Mouse (Mus musculus) right cerebral cortex, postnatal 36 days (tissue): ENCODE measurements around the gene Rpl21.

ENCODE experiments used
- DNase-seq, 2 experiments: peaks; one replicate each; pipeline ENCODE4 v3.0.0; 2022; ENCODE audit warnings: low spot score in 2 of 2, mixed read lengths in 1 of 2

The Rpl21 gene

DNA sequence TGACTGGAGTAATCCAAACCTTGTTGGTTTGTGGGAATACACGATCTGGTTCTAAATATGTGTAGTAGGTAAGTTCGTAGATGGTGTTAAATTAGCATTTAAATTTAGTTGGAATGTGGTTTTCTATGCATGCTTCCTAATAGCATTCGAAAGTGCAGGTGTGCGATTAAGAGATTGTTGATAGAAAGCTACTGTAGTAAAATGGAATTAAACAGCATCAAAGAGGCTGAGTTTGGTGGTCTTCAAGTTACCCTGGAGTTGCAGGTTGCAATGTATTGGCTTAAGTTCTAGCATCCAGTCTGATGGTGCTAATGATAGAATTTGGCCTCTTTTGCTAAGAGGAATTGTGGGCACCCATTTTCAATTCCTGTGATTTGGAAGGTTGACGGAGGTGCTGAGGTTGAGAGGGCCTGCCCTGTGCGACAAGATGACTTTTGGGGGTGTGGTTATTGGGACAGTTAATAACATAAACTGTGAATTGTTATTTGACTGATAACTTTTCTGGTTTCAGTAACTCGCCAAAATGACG, 1.0 kb downstream of the Rpl21 start:
- no peak for DNase-seq

DNA sequence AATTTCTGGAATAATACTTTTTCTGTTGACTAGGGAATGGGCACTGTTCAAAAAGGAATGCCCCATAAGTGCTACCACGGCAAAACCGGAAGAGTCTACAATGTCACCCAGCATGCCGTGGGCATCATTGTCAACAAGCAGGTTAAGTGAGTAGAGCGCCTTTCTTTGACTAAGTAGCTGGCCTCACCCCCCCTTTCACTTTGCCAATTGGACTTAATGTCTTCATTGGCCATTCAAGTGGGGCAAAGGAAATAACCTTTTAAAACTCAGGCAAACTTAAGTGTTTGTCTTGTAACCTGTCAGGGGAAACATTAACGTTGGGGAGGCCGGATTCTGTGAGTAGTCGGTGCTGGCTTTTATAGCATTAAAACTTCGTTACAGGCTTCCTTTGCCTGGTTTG, 2.3 kb downstream of the Rpl21 start:
- no peak for DNase-seq

DNA sequence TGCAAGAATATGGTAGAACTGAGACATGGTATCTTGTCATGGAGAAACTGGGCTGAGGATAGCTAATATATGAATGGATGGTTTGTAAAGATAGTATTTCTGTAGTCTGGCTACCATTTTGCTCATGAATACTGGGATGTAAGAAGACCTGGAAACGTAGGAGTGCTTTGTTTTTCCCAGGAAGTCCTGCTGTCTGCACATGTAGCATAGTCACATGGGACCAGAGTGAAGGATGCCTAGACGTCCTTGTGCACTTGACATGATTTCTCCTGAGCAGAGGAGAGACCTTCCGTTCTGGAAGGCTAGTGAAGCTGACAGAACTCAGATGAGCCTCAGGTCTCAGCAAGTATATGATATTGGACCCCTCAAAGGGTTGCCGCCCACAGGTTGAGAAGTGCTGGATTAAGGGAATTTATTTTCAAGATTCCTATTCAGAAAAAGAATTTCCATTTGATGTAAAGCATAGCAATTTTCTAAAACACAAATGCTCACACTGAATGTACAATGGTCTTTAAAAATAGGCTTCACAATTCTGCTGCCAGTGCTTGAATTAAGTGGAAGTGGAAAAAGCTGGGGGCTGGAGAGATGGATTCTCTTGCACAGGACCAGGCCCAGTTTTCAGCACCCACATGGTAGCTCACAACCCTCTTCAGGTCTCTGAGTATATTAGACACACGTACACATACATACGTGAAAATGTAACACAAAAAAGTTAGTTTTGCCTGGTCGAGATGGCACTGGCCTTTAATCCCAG, 5.5 kb downstream of the Rpl21 start:
- DNase-seq, result no peak

DNA sequence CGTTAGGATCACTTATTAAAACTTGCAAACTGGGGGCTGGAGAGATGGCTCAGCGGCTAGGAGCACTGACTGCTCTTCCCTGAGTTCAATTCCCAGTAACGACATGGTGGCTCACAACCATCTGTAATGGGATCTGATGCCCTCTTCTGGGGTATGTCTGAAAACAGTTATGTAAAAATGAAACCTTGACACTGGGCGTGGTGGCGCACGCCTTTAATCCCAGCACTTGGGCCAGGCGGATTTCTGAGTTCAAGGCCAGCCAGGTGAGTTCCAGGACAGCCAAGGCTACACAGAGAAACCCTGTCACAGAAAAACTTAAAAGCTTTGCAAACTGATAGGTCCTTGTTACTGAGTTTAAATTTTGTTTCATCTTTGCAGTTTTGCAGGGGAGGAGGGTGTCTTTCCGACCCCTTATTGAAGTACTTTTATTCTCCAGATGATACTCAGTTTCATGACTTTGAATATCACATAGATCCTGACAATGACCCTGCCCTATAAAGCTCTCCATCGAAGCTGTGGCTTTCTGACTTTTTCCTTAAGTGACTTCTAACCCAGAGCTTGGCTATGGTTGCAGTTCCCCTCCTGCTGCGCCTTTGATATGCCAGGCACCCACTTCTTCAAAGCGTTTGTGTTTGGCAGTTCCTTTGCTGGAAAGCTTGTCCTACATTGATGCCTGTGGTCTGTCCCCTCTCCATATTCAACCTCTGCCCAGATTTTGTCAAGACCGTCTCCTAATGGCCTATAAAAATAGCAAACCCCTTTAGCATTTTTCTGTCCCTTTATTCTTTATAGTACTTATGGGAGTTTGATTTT, 6.4 kb downstream of the Rpl21 start:
- DNase-seq, result no peak

DNA sequence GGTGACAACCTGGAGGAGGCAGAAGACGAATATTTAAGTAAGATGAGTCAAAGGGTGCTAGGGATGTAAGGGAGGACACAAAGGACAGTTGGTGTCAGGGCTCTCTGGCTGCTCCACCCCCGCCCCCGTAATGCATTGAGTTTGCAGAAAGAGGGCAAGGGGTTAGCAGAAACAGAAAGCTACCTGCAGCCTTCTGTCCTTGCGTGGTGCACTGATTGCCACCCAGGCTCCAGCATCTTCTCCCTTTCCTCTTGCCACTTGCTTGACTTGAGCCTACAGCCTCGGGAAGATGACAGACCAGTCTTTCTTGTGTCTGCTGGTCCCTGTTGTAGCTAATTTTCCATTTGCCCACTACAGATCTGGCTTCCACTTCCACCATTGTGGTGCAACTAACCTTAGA, 7.1 kb downstream of the Rpl21 start:
- no peak for DNase-seq

DNA sequence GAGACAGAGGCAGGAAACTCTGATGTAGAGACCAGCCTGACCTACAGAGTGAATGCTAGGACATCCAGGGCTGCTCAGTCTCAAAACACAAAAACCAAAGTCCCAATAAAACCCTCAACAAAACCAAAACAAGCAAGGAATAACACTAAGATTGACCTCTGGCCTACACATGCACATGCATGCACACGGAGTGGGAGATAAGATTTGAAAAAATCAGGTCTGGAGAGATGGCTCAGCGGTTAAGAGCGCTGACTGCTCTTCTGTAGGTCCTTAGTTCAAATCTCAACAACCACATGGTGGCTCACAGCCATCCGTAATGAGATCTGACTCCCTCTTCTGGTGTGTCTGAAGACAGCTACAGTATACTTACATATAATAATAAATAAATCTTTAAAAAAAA, 7.7 kb downstream of the Rpl21 start:
- no peak for DNase-seq

DNA sequence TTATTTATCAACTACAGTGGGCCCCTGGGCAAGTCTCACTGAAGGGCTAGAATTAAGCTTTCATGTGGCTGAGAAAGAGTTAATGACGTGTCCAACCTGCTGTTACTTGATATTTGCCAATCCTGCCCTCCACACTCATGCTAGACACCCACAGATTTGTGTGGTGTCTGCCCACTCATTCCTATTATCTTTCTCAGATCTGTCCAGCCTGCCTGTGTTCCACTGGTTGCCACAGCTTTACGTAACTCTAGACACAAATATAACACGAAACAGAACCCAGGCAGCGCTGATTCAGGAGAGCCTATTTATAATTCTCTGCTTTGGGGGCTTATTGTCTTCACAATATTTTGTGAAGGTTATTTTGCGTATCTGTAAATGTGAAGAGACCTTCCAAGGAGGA, 8.6 kb downstream of the Rpl21 start:
- peak in 1 of 2 experiments; percentile 38 for DNase-seq

DNA sequence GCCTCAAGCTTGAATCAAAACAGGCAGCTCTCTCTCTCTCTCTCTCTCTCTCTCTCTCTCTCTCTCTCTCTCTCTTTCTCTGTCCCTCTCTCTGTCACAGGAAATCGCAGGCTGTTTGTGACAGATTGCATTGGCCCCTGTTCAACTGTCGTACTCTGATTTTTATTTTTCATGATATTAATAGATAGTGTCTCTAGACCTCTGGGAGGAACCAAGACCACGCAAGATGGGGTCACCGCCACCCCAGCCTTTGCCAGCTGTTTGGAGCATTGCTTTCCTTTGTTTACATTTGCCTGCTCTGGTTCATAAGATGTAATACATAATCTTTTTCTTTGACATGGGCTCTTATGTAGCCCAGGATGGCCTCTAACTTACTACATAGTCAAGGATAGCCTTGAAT, 9.3 kb downstream of the Rpl21 start:
- DNase-seq, result no peak

DNA sequence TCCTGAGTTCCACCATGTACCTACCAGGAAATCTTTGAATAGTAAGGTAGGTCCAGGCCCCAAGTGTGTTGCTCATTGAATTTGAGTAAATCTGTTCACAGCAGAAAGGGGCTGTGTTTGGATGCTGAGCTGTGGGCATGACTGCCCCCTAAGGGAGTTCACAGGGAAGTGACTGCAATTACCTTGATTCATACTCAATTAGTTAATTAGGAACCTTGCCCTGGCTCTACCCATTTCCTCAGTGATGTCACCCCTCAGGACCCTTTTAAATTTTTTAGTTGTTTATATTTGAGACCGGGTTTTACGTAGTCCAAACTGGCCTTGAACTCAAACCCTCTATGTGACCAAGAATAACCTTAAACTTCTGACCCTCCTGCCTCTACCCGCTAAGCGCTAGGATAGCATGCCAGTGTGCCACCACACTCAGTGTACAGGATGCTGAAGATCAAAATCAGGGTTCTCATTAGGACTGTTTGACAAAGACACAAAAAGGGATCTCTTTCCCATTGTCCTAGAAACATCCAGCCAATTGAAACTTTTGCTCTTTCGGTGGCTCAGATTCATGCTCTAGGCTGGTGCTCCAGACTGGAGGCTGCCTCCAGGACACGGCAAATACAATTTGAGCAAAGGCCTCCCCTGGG, 11.7 kb downstream of the Rpl21 start:
- DNase-seq, result no peak

DNA sequence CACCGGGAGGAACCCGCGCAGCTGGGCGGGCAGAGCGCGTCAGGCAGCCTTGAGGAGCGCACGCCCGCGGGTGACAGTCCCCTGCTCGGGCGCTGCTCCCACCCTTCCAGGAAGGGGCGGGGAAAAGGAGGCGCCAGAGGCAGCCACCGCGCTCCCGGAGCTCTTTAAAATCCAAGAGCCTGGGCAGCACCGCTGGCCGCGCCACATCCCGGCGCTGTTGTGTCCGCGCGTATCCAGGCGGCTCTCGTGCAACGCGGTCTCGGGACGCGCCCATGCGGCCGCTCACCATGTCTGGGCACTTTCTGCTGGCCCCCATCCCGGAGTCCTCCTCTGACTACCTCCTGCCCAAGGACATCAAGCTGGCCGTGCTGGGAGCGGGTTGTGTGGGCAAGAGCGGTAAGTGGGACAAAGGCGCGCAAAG, 12.3 kb downstream of the Rpl21 start, which contains the start of gene Rasl11a:
Gene Rasl11a, plus strand, starts transcription at position 127 of the 421 bp plus-strand sequence.
- DNase-seq, result peak; percentile 72 to 74

DNA sequence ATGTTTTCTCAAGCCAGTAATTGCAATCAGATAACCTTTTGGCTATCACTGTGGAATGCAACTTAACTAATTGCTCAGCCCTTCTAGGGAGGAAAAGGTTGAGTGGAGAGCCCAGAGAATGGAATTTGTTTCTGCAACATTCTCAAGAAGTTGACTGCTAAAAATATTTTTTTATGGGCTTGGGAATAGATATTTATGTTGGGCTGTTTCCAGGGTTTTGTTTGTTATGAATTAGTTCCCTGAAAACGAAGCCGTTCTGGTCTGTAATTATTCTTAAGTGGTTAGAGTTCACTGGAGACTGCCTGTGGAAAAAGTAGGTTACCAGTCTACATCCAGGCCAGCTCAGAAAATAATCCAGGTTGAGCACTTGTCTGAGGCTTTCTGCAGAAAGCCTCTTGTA, 13.8 kb downstream of the Rpl21 start:
- DNase-seq, result no peak

DNA sequence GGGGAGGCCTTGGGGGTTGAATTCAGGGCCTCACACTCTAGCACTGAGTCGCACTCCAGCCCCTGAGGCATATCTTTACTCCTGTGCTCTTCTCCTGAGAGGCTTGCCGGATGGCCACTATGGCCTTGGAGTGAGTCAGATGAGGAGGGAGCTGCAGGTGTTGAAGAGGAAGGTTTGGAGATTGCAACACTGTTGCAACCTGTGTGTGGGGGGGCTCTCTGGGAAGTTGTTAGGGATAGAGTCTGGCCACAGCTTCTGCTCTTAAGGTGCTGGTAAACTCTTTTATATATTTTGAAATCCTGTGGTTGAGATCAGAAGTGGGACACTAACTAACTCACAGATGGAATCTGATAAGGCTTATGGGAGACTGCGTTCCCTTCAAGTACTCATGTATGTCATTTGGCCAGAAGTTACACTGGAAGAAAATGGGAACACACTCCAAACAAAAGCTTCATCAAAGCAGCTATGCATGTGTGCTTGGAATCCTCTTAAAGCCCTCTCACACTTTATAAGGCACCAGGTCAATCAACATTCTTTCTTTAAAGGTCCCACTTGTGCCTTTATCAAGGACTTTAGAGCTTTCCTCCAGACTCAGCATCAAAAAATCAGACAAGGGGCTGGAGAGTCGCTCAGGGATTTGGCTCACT, 16.4 kb downstream of the Rpl21 start:
- no peak for DNase-seq

DNA sequence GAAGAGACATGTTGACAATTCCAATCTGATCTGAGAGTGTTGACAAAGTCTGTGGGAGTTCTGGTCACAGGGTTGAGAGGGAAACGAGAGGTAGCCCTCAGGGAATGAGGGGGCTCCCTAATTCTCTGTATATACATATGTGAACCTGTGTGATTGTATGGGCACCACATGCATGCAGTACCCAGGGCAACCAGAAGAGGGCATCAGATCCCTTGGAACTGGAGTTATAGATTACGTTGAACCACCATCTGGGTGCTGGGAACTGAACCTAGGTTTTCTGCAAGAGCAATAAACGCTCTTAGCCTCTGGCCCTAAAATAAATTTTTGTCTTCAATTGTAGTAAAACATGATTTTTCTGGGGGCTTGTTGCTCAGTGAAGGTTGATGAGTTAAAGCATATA, 23.4 kb downstream of the Rpl21 start:
- DNase-seq, result no peak

DNA sequence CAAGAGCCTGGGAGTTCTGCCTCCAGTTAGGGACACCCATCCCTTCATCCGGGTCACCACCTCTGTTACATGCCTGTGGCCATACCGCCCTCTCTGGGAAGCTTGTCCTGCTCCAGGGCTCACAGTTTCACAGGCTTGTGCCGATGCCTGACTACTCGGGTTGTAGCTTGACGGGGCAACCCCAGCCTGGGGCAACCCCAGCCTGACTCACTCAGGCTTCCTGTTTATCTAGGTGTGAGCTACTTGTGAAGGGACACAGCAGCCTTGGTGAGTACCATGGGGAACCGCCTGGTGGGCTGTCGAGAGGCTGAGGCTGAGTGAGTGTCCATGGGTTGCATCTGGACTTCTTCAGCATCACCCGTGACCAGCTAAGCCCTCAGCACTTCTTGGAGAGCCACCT, 24.9 kb downstream of the Rpl21 start:
- DNase-seq, result no peak

DNA sequence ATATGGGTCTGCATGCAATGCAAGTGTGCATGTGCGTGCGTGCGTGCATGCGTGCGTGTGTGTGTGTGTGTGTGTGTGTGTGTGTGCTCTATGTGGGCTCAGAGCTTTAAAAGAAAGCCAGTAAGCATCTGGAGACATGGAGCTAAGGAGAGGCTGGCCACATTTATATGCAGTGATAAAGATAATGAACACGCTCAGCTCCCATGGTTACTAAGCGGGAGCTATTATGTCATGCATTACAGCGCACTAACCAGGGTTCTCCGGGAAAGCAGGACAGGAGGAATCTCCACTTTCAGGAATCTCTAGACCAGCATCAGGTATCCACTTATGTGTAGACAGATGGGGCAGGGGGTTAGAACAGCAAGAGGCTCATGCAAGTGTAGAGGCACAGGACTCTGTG, 26.1 kb downstream of the Rpl21 start:
- DNase-seq, result no peak

DNA sequence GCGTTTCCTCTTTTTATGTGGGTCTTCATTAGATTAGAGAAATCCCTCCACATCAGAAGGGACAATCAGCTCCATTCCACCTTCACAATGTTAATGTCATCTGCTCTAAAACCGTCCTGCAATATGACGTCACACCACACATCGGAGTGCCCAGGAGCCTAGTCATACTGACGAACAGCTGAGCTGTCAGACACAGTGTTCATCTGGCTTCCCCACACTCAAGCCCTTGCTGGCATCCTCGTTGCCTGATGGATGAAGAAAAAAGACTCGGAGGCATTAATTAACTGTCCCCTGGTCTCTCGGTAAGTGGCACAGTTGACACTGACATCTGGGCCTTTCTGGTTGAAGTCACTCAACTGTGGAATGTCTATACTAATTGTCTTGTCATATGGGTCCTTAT, 26.6 kb downstream of the Rpl21 start:
- DNase-seq, result no peak

DNA sequence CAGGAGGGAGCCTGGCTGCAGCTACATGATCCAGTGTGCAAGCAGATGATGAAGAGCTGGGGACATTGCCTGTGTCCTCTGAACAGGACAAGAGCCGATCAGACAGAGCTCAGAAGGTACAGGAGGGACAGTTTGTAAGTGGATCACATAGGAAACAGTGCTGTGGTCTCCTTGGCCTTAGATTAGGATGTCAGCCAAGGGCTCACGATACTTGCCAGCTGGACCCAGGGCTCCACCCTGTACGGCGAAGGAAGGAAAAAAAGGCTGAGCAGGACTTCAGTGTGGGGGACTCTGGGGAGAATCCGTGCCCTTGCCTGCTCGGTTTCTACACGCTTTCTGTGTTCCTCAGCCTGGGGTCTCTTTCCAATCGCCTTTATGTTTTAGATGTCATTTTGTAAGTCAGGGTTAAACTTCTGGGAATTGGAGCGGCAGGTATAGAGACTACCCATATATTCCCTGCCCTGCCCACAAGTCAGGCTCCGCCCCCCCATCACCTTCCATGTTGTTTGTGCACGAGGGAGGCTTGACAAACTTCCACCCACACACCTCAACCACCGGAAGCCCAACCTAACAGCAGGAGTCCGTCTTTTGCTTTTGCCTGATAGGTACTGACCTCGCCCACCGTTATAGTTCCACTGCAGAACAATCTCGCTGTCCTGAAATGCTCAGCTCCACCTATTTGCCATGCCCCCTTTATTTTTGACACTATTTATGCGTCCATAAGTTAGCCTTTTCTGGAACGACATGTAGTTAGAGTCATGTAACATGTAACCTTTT, 27.7 kb downstream of the Rpl21 start:
- DNase-seq, result no peak

DNA sequence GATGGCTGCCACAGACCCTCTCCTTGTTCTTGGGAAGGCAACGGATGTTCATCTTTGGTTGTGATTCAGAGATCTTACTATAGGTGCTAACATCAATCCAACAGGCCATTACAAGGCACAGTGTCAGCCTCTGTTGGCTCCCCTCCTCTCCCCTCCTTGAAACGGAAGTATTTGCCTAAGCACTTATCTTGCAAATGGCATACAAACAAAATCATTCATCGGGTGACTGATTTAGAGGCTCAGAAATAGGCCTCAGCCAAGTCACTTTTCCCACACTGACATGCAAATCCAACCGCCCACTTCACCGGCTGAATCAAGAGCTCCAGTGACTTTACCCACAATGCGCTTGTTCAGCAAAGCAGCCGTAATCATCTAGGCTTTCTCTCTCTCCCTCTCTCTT, 28.9 kb downstream of the Rpl21 start:
- peak; percentile 63 to 83 for DNase-seq

DNA sequence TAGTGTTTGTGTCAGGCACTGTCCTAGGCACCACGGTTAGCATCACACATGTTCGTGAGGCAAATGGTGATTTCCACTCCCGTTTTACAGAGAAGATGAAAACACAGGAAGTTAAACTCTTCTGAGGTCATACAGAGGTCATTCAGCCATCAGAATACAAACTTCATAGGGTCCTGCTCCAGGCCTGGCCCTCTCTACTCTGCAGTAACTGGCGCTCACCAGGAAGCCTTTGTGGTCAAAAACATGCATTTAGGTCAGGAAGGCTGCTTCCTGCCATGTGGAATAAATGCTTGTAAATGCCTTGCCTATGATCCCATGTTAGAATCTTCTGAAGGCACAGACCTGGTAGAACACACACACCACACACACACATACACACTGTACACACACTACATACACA, 32.8 kb downstream of the Rpl21 start:
- DNase-seq, result no peak

DNA sequence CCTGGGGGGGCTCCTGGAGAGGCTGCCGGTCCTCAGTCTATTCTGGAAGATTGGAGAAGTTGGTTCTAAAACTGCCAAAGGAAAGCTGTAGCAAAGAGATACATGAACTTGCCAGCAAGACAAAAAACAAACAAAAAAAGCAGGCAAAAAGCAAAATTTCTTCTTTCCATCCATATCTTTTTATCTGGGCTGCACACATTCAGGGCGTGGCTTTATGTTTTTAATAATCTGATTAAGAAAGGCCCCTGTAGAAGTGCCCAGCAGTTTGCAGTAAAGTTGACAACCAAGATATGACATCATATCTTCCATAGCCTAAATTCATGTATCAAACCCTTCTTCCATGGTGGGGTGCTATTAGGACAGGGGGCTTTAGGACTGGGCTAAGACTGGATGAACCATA, 33.6 kb downstream of the Rpl21 start:
- DNase-seq, result no peak
